Mouse (Mus musculus) cerebellum, adult 2 months (tissue): ENCODE data around the gene C3ar1.

Experiments
- CTCF ChIP-seq: fragments of 200-500 bp; IDR thresholded peaks from 2 replicates; pipeline ENCODE4 v1.5.1; 2011; ENCODE audit warnings: low read depth, mild to moderate bottlenecking, control low read depth, low read length, moderate library complexity, borderline replicate concordance; ENCODE audit not compliant: insufficient read depth
- POLR2A ChIP-seq: fragments of 200-500 bp; IDR thresholded peaks from 2 replicates; pipeline ENCODE4 v1.6.1; 2011; ENCODE audit warnings: low read length, control low read depth, borderline replicate concordance; ENCODE audit not compliant: insufficient read depth

DNA sequence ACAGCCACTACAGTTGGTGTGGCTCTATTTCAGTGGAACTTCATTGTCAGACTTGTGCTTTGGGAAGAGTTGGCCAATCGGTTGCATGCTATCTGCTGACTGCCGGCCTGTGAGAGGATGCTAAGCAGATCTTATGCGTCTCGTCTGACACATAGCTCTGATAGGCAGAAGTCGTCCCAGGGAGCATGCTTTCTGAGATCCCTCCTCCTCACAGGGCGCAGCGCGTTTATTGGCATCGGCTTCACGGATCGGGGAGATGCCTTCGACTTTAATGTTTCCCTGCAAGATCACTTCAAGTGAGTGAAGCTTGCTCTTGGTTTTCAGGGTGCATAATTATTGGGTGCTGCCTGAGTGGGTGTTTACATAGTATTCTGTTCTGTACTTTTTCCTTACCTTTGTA, 25.3 kb upstream of the C3ar1 start:
- TF ChIP-seq POLR2A, result no peak
- TF ChIP-seq CTCF, result no peak
